Mouse (Mus musculus): ENCODE measurements around the gene Rho. TPM values are rescaled to one million over a fixed set of nuclear protein-coding genes. Genes with fewer than 3 reads are reported as not detected.

Rho gene
- 0.10 TPM in 1 of 2 replicates, not detected in the other for total RNA-seq (2017)

DNA sequence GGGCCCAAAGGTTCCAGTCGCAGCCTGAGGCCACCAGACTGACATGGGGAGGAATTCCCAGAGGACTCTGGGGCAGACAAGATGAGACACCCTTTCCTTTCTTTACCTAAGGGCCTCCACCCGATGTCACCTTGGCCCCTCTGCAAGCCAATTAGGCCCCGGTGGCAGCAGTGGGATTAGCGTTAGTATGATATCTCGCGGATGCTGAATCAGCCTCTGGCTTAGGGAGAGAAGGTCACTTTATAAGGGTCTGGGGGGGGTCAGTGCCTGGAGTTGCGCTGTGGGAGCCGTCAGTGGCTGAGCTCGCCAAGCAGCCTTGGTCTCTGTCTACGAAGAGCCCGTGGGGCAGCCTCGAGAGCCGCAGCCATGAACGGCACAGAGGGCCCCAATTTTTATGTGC lies at the start of gene Rho:
Rho (plus strand) TSS at position 110 of the 400 bp plus-strand sequence.
- ATAC-seq (replicated peaks in 1 of 2; ENCODE audit: insufficient read depth in 1 of 2, low FRiP score in 2 of 2, low TSS enrichment in 1 of 2, low read depth in 1 of 2, poor library complexity in 2 of 2, severe bottlenecking in 2 of 2), result no peak

GRCm38 (mm10) chr6:115884018-115884417 lies 47.5 kb upstream of the Rho start:
- no peak for ATAC-seq (replicated peaks in 1 of 2; ENCODE audit: insufficient read depth in 1 of 2, low FRiP score in 2 of 2, low TSS enrichment in 1 of 2, low read depth in 1 of 2, poor library complexity in 2 of 2, severe bottlenecking in 2 of 2)

DNA sequence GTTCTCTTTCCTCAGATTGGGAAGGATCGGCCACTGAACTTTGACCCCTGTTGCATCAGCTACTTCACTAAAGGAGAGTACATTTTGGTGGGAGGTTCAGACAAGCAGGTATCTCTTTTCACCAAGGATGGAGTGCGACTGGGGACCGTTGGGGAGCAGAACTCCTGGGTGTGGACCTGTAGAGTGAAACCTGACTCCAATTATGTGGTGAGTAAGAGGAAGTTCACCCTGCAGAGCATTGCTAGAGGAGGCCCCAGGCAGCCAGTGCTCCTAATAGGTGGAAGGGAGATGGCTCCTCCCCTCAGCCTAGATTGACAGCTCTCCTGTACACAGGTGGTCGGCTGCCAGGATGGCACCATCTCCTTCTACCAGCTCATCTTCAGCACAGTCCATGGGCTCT lies 44.7 kb upstream of the Rho start:
- ATAC-seq (replicated peaks in 1 of 2; ENCODE audit: insufficient read depth in 1 of 2, low FRiP score in 2 of 2, low TSS enrichment in 1 of 2, low read depth in 1 of 2, poor library complexity in 2 of 2, severe bottlenecking in 2 of 2), result peak; percentile 81 to 83

- ATAC-seq (replicated peaks in 1 of 2; ENCODE audit: insufficient read depth in 1 of 2, low FRiP score in 2 of 2, low TSS enrichment in 1 of 2, low read depth in 1 of 2, poor library complexity in 2 of 2, severe bottlenecking in 2 of 2), result no peak
Measured at GRCm38 (mm10) chr6:115888296-115888695, 43.3 kb upstream of the Rho start.

GRCm38 (mm10) chr6:115890601-115891000 lies 40.9 kb upstream of the Rho start:
- no peak for ATAC-seq (replicated peaks in 1 of 2; ENCODE audit: insufficient read depth in 1 of 2, low FRiP score in 2 of 2, low TSS enrichment in 1 of 2, low read depth in 1 of 2, poor library complexity in 2 of 2, severe bottlenecking in 2 of 2)

GRCm38 (mm10) chr6:115891061-115891460 lies 40.5 kb upstream of the Rho start:
- no peak for ATAC-seq (replicated peaks in 1 of 2; ENCODE audit: insufficient read depth in 1 of 2, low FRiP score in 2 of 2, low TSS enrichment in 1 of 2, low read depth in 1 of 2, poor library complexity in 2 of 2, severe bottlenecking in 2 of 2)

- no peak for ATAC-seq (replicated peaks in 1 of 2; ENCODE audit: insufficient read depth in 1 of 2, low FRiP score in 2 of 2, low TSS enrichment in 1 of 2, low read depth in 1 of 2, poor library complexity in 2 of 2, severe bottlenecking in 2 of 2)
Measured at GRCm38 (mm10) chr6:115891497-115892061, 40.0 kb upstream of the Rho start.

- ATAC-seq (replicated peaks in 1 of 2; ENCODE audit: insufficient read depth in 1 of 2, low FRiP score in 2 of 2, low TSS enrichment in 1 of 2, low read depth in 1 of 2, poor library complexity in 2 of 2, severe bottlenecking in 2 of 2), result no peak
Measured at GRCm38 (mm10) chr6:115892363-115892762, 39.2 kb upstream of the Rho start.

DNA sequence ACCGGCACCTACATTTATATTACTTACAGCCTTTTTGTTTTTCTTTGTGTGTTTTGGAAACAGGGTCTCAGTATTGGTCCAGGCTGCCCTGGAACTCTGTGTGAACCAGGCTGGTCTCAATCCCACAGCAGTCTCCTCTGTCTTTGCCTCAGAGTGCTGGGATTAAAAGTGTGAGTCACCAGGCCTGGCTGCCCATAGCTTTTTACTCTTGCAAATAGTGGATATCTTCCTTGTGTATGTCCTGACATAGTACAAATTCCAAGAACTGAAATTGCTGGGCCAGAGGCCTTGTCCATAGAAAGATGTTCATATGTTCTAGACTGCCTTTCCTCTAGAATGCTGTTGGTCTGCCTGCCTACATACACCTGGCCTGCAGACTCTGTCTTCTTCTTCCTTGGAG lies 35.2 kb upstream of the Rho start:
- no peak for ATAC-seq (replicated peaks in 1 of 2; ENCODE audit: insufficient read depth in 1 of 2, low FRiP score in 2 of 2, low TSS enrichment in 1 of 2, low read depth in 1 of 2, poor library complexity in 2 of 2, severe bottlenecking in 2 of 2)

DNA sequence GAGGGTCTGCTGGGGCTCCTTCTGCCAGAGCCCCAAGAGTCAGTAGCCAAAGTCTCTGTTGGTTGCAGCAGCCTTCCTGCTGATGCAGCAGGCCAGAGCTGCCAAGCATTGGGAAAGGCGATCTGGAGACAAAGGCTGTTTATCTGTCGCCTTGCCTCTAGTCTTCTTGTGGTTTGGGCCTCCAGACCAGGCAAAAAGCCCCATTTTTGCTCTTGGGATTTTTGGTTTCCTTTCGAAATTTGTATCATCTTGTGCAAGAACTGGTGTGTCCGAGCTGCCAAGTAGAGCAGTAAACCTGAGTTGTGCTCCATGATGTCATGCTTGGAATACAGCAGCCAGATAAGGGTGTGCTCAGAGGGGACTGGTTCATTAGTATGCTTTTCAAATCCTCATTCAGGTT lies 34.4 kb upstream of the Rho start:
- peak in 1 of 2 experiments; percentile 18; a peak in 2 of 4 replicates for ATAC-seq (replicated peaks in 1 of 2; ENCODE audit: insufficient read depth in 1 of 2, low FRiP score in 2 of 2, low TSS enrichment in 1 of 2, low read depth in 1 of 2, poor library complexity in 2 of 2, severe bottlenecking in 2 of 2)

- no peak for ATAC-seq (replicated peaks in 1 of 2; ENCODE audit: insufficient read depth in 1 of 2, low FRiP score in 2 of 2, low TSS enrichment in 1 of 2, low read depth in 1 of 2, poor library complexity in 2 of 2, severe bottlenecking in 2 of 2)
Measured at GRCm38 (mm10) chr6:115897926-115898520, 33.5 kb upstream of the Rho start.

DNA sequence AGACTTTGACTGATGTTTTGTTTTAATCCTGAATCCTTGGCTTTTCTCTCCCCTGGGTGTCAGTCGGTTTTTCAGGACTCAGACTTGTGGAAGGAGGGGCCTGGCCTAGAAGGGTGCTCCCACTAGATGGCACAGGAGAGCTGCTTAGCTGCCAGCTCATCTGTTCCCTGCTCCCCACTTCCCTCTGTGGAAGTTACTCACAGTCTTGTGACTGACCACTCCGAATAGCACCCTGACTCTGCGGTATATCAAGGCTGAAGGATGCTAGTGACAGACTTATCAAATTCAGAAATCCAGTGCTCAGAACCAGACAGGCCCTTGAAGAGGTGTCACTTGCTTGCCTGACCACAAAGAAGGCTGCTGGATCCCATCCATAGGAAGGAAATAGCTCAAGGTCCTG lies 30.5 kb upstream of the Rho start:
- ATAC-seq (replicated peaks in 1 of 2; ENCODE audit: insufficient read depth in 1 of 2, low FRiP score in 2 of 2, low TSS enrichment in 1 of 2, low read depth in 1 of 2, poor library complexity in 2 of 2, severe bottlenecking in 2 of 2), result peak; percentile 72 to 79

DNA sequence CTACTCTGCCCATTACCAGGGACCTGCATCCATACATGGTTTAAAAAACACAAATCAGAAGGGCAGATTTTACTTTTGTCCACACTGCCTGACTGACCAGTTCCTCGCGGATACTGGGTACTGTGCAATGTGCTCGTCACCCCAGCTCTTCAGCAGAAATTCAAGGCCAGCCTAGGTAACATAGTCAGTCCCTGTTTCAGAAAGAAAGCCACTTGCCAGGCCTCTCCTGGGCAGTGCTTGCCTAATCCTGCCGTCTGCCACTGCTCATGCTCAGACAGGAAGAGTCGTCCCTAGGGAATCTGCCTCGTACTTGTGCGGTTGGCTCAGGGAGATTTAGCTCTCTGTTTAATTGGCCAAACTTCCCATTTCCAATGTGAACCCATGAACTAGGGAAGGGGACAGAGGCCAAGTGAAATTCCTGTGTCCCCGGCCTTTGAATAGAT lies 30.0 kb upstream of the Rho start:
- no peak for ATAC-seq (replicated peaks in 1 of 2; ENCODE audit: insufficient read depth in 1 of 2, low FRiP score in 2 of 2, low TSS enrichment in 1 of 2, low read depth in 1 of 2, poor library complexity in 2 of 2, severe bottlenecking in 2 of 2)

GRCm38 (mm10) chr6:115902545-115902944 lies 29.0 kb upstream of the Rho start:
- ATAC-seq (replicated peaks in 1 of 2; ENCODE audit: insufficient read depth in 1 of 2, low FRiP score in 2 of 2, low TSS enrichment in 1 of 2, low read depth in 1 of 2, poor library complexity in 2 of 2, severe bottlenecking in 2 of 2), result no peak

DNA sequence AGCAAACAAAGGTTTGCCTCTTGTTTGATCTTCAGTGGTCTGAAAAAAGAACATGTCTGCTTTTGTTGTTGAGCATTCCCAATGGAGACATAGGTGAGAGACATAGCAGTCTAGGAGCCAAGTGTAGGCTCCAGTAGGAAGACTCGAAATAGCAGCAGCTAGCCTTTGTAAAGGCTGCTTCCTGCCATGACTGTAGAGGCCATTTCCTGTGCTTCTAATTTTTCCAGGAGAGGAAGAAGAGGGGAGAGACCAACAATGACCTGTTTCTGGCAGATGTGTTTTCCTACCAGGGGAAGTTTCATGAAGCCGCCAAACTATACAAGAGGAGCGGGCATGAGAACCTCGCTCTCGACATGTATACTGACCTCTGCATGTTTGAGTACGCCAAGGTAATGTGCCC lies 26.0 kb upstream of the Rho start:
- no peak for ATAC-seq (replicated peaks in 1 of 2; ENCODE audit: insufficient read depth in 1 of 2, low FRiP score in 2 of 2, low TSS enrichment in 1 of 2, low read depth in 1 of 2, poor library complexity in 2 of 2, severe bottlenecking in 2 of 2)

DNA sequence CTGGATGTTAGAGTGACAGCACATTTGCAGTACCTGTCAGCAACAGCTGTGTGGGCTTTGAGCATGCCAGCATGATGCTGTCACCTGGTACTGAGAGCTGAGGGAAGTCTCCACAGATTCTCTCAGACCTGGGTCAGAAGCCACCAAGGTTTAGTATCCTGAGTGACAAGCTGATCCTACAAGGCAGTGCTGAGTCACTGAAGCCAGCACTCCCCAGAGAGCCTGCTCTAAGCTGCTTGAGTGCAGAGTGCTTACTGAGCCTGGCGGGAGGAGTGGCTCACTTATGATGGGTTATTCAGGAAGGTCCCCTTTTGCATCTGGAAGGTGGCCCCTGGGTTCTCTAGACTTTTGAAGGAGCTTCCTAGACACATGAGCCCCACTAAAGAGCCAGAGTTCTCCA lies 25.1 kb upstream of the Rho start:
- peak; percentile 8 to 30; a peak in 1 of 4 replicates for ATAC-seq (replicated peaks in 1 of 2; ENCODE audit: insufficient read depth in 1 of 2, low FRiP score in 2 of 2, low TSS enrichment in 1 of 2, low read depth in 1 of 2, poor library complexity in 2 of 2, severe bottlenecking in 2 of 2)

GRCm38 (mm10) chr6:115906871-115907270 lies 24.7 kb upstream of the Rho start:
- peak; percentile 54 to 65 for ATAC-seq (replicated peaks in 1 of 2; ENCODE audit: insufficient read depth in 1 of 2, low FRiP score in 2 of 2, low TSS enrichment in 1 of 2, low read depth in 1 of 2, poor library complexity in 2 of 2, severe bottlenecking in 2 of 2)

DNA sequence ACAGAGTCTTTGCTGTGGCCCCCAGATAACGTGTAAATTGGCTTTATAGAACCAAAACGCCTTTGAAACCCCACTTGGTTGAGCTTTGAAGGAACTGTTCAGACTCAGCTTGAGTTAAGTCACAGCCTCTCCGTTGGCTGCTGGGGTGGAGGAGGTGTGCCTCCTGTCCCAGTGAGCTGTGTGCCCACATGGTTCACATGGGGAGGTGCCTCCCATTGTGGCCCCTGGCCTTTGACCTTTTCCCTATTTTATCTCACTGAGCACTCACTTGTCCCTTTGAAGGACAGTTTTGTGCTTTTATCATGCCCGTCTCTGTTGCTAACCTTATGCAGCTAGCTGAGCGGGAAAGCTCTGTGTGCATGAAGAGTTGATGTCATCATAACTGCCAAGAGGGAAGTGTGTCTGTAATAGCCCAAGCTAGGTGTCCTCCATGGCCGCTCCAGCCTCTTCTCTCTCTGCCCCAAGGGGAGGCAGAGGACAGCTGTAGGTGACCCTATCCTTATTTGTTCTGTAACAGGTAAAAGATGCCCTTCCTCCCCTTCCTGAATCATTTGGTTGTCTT lies 23.0 kb upstream of the Rho start:
- ATAC-seq (replicated peaks in 1 of 2; ENCODE audit: insufficient read depth in 1 of 2, low FRiP score in 2 of 2, low TSS enrichment in 1 of 2, low read depth in 1 of 2, poor library complexity in 2 of 2, severe bottlenecking in 2 of 2), result no peak

DNA sequence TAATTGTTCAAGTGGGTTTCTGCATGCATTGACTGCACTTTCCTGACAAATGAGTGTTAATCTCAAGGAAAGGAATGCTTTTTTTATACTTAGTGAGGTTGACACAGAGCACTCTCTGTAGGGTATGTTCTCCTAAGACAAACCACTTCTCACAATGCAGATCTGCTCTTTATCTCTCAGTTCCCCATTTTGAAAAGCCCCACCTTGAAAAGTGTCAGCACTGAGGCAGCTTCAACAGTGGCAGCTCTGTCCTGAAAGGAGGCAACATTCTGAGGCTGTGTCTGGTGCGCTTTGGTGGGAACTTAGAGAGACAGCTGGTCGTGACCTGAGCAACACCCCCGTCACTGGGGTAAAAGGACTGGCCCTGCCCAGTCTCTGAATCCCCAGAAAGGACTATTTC lies 22.5 kb upstream of the Rho start:
- peak; percentile 38 to 45; a peak in 3 of 4 replicates for ATAC-seq (replicated peaks in 1 of 2; ENCODE audit: insufficient read depth in 1 of 2, low FRiP score in 2 of 2, low TSS enrichment in 1 of 2, low read depth in 1 of 2, poor library complexity in 2 of 2, severe bottlenecking in 2 of 2)
